Mouse (Mus musculus): ENCODE data around the gene Gng7.

- TF ChIP-seq CTCF (IDR thresholded peaks at IDR 0.05; ENCODE audit: low read depth) (no peak), EP300 (IDR thresholded peaks at IDR 0.05; ENCODE audit: low read depth) (no peak)
Observed at GRCm38 (mm10) chr10:80958979-80959637, 55.6 kb downstream of the Gng7 start.
